Mouse (Mus musculus): Measurements from ENCODE around the gene Art3.

GRCm38 (mm10) chr5:92424126-92424525, 92.5 kb downstream of the Art3 start:
- TF ChIP-seq CTCF (IDR thresholded peaks at IDR 0.05; ENCODE audit: control insufficient read depth, insufficient read depth, low read length) (no peak), POLR2A (IDR thresholded peaks at IDR 0.05; ENCODE audit: borderline replicate concordance, control insufficient read depth, low read depth, low read length) (no peak)
